7 mouse cellular contexts compared by ENCODE assay signal in the genomic region with DNA sequence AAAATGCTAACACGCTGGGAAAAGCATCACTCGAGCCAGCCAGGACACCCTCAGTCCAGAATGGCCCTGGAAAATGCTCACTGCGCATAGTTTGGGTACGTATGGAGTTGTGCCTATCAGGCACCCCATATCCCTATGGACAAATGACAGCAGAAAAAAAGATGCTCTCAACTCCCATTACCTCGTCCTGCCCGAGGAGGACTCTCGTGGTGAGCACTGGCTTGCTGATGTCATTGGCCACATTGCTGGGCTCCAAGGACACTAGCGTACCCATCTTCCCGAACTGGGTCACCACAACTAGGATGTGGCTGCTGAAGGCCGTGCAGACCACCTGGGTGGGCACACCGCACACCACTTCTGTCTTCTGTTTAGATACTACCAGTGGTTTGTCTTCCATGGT. TPM values are rescaled to one million over a fixed set of nuclear protein-coding genes. Genes with fewer than 3 reads are reported as not detected.
A peak's percentile ranks its signal among the peaks of the same experiment; 100 is the strongest.
DNase-seq lines count a peak whose midpoint lies in the region; ATAC-seq and TF ChIP-seq lines count a peak whose summit lies in the region.

No protein-coding gene starts in this region.

- H3K9ac ChIP-seq in neural tube, embryonic 11.5 days (ENCODE audit: low read length), result peak overlapping the region; percentile 86
- H3K9ac ChIP-seq in forebrain, embryonic 12.5 days, result peak overlapping the region; percentile 87
- peak overlapping the region; percentile 84 for H3K9ac ChIP-seq in limb, embryonic 14.5 days (ENCODE audit: low read depth, low read length, severe bottlenecking)
- H3K9ac ChIP-seq in stomach, embryonic 15.5 days, result peak overlapping the region; percentile 84

- peak; percentile 21; the same call in 1 of the 2 replicates for ATAC-seq in neural tube, embryonic 11.5 days (ENCODE audit: insufficient read depth, low FRiP score, low TSS enrichment)
- ATAC-seq in forebrain, embryonic 12.5 days (ENCODE audit: low FRiP score), result peak; percentile 45; the same call in 1 of the 2 replicates
- no peak for ATAC-seq in limb, embryonic 14.5 days (ENCODE audit: low FRiP score, low read depth)
- ATAC-seq in stomach, embryonic 15.5 days (ENCODE audit: insufficient read depth, low FRiP score, low read depth), result no peak

- peak overlapping the region; percentile 95 for H3K4me2 ChIP-seq in neural tube, embryonic 11.5 days (ENCODE audit: low read depth)
- H3K4me2 ChIP-seq in forebrain, embryonic 12.5 days, result peak overlapping the region; percentile 77
- H3K4me2 ChIP-seq in limb, embryonic 14.5 days (replicated peaks; ENCODE audit: low read depth, low read length, severe bottlenecking), result peak overlapping the region; percentile 94
- H3K4me2 ChIP-seq in stomach, embryonic 15.5 days, result peak overlapping the region; percentile 86

- H3K27ac ChIP-seq in neural tube, embryonic 11.5 days (ENCODE audit: low read depth, low read length), result no peak overlapping the region
- peak overlapping the region; percentile 83; the same call in 1 of the 2 replicates for H3K27ac ChIP-seq in forebrain, embryonic 12.5 days
- H3K27ac ChIP-seq in limb, embryonic 14.5 days (replicated peaks; ENCODE audit: low read depth, low read length), result no peak overlapping the region
- H3K27ac ChIP-seq in stomach, embryonic 15.5 days, result no peak overlapping the region

- 49% methylated on average over 11 of the region's 11 CpGs for WGBS in neural tube, embryonic 11.5 days
- 51% methylated on average over 11 of the region's 11 CpGs for WGBS in forebrain, embryonic 12.5 days
- 30% methylated on average over 11 of the region's 11 CpGs for WGBS in limb, embryonic 14.5 days
- 30% methylated on average over 11 of the region's 11 CpGs for WGBS in stomach, embryonic 15.5 days

- H3K36me3 ChIP-seq in neural tube, embryonic 11.5 days (ENCODE audit: control insufficient read depth, insufficient read depth, low read length), result peaks cover 5% of the 10 kb centered on the region
- peaks cover 28% of the 10 kb centered on the region for H3K36me3 ChIP-seq in forebrain, embryonic 12.5 days (replicated peaks)
- peaks cover 28% of the 10 kb centered on the region for H3K36me3 ChIP-seq in limb, embryonic 14.5 days (ENCODE audit: control insufficient read depth, insufficient read depth, low read length)
- H3K36me3 ChIP-seq in stomach, embryonic 15.5 days, result peaks cover 15% of the 10 kb centered on the region; the same call in 1 of the 2 replicates

- H3K4me3 ChIP-seq in neural tube, embryonic 11.5 days (ENCODE audit: low read depth, low read length), result peak overlapping the region; percentile 90
- peak overlapping the region; percentile 81 for H3K4me3 ChIP-seq in forebrain, embryonic 12.5 days (replicated peaks)
- peak overlapping the region; percentile 82 for H3K4me3 ChIP-seq in limb, embryonic 14.5 days (replicated peaks; ENCODE audit: low read length)
- peak overlapping the region; percentile 82 for H3K4me3 ChIP-seq in stomach, embryonic 15.5 days (replicated peaks)

- no peaks in the 10 kb centered on the region for H3K27me3 ChIP-seq in neural tube, embryonic 11.5 days (ENCODE audit: control insufficient read depth, insufficient read depth, low read length)
- 0 out of 2 replicates have a peak, but pooled peaks cover 3% of the 10 kb centered on the region for H3K27me3 ChIP-seq in forebrain, embryonic 12.5 days
- H3K27me3 ChIP-seq in limb, embryonic 14.5 days (ENCODE audit: control insufficient read depth, insufficient read depth, low read length), result no peaks in the 10 kb centered on the region
- H3K27me3 ChIP-seq in stomach, embryonic 15.5 days (replicated peaks), result no peaks in the 10 kb centered on the region

- no peak for DNase-seq in neural tube, embryonic 11.5 days (ENCODE audit: low spot score)
- DNase-seq in neural tube, embryonic 10.5 days (ENCODE audit: extremely low spot score, low spot score), result no peak
- no peak for DNase-seq in limb, embryonic 14.5 days (ENCODE audit: low spot score)
- no peak for DNase-seq in thymus, postnatal 14 days
- no peak for DNase-seq in kidney, adult 9 months

- H3K4me1 ChIP-seq in neural tube, embryonic 11.5 days (ENCODE audit: control insufficient read depth, insufficient read depth, low read length), result peaks cover 9% of the 10 kb centered on the region
- peaks cover 14% of the 10 kb centered on the region for H3K4me1 ChIP-seq in forebrain, embryonic 12.5 days
- peaks cover 11% of the 10 kb centered on the region; the same call in 1 of the 2 replicates for H3K4me1 ChIP-seq in limb, embryonic 14.5 days (ENCODE audit: control insufficient read depth, insufficient read depth, low read length)
- peaks cover 9% of the 10 kb centered on the region for H3K4me1 ChIP-seq in stomach, embryonic 15.5 days

- no peak for TF ChIP-seq POLR2A in limb, embryonic 14.5 days (IDR thresholded peaks at IDR 0.05; ENCODE audit: borderline replicate concordance, extremely low read depth, insufficient read depth, insufficient read length)

- no peaks in the 10 kb centered on the region for H3K9me3 ChIP-seq in neural tube, embryonic 11.5 days (ENCODE audit: control insufficient read depth, low read length)
- no peaks in the 10 kb centered on the region for H3K9me3 ChIP-seq in forebrain, embryonic 12.5 days
- H3K9me3 ChIP-seq in limb, embryonic 14.5 days (ENCODE audit: control insufficient read depth, low read length), result no peaks in the 10 kb centered on the region
- no peaks in the 10 kb centered on the region for H3K9me3 ChIP-seq in stomach, embryonic 15.5 days

RNA-seq across cellular contexts. Expression of gene Gm26938, which starts 0.3 kb away (rescaled TPM):
- 0.41 TPM in 1 of 2 replicates, not detected in the other for polyA plus RNA-seq in neural tube, embryonic 11.5 days (2014; fragmentation: Nextera tagmentation; extraction: Ambion mirVana)
- polyA plus RNA-seq in forebrain, embryonic 12.5 days (2016; fragmentation: Nextera tagmentation; extraction: Ambion mirVana), result 0.76 TPM in 1 of 2 replicates, not detected in the other
- polyA plus RNA-seq in limb, embryonic 14.5 days (2012; rRNA removed), result not detected in 2 replicates
- polyA plus RNA-seq in limb, embryonic 14.5 days (2014; fragmentation: Nextera tagmentation; extraction: Ambion mirVana), result not detected in 2 replicates
- polyA plus RNA-seq in stomach, embryonic 15.5 days (2015; fragmentation: Nextera tagmentation; extraction: Ambion mirVana), result not detected in 2 replicates

RNA-seq across cellular contexts. Expression of gene Psmg3, which starts 0.7 kb away (rescaled TPM):
- polyA plus RNA-seq in neural tube, embryonic 11.5 days (2014; fragmentation: Nextera tagmentation; extraction: Ambion mirVana), result 71.9 and 79.8 TPM in 2 replicates
- polyA plus RNA-seq in forebrain, embryonic 12.5 days (2016; fragmentation: Nextera tagmentation; extraction: Ambion mirVana), result 72.5 and 75.8 TPM in 2 replicates
- polyA plus RNA-seq in limb, embryonic 14.5 days (2012; rRNA removed), result 47.8 and 51.8 TPM in 2 replicates
- 65.6 and 69.0 TPM in 2 replicates for polyA plus RNA-seq in limb, embryonic 14.5 days (2014; fragmentation: Nextera tagmentation; extraction: Ambion mirVana)
- polyA plus RNA-seq in stomach, embryonic 15.5 days (2015; fragmentation: Nextera tagmentation; extraction: Ambion mirVana), result 73.5 and 74.9 TPM in 2 replicates

RNA-seq across cellular contexts. Expression of gene Tmem184a, which starts 6.2 kb away (rescaled TPM):
- polyA plus RNA-seq in neural tube, embryonic 11.5 days (2014; fragmentation: Nextera tagmentation; extraction: Ambion mirVana), result 0.70 and 1.0 TPM in 2 replicates
- 0.54 and 0.85 TPM in 2 replicates for polyA plus RNA-seq in forebrain, embryonic 12.5 days (2016; fragmentation: Nextera tagmentation; extraction: Ambion mirVana)
- 4.8 and 5.9 TPM in 2 replicates for polyA plus RNA-seq in limb, embryonic 14.5 days (2012; rRNA removed)
- 5.7 and 6.1 TPM in 2 replicates for polyA plus RNA-seq in limb, embryonic 14.5 days (2014; fragmentation: Nextera tagmentation; extraction: Ambion mirVana)
- 27.8 and 32.3 TPM in 2 replicates for polyA plus RNA-seq in stomach, embryonic 15.5 days (2015; fragmentation: Nextera tagmentation; extraction: Ambion mirVana)

RNA-seq across cellular contexts. Expression of gene Mafk, which starts 34.6 kb away (rescaled TPM):
- 7.0 and 8.3 TPM in 2 replicates for polyA plus RNA-seq in neural tube, embryonic 11.5 days (2014; fragmentation: Nextera tagmentation; extraction: Ambion mirVana)
- polyA plus RNA-seq in forebrain, embryonic 12.5 days (2016; fragmentation: Nextera tagmentation; extraction: Ambion mirVana), result 11.4 and 12.0 TPM in 2 replicates
- polyA plus RNA-seq in limb, embryonic 14.5 days (2012; rRNA removed), result 6.7 and 7.3 TPM in 2 replicates
- polyA plus RNA-seq in limb, embryonic 14.5 days (2014; fragmentation: Nextera tagmentation; extraction: Ambion mirVana), result 6.2 and 6.6 TPM in 2 replicates
- polyA plus RNA-seq in stomach, embryonic 15.5 days (2015; fragmentation: Nextera tagmentation; extraction: Ambion mirVana), result 16.1 and 18.3 TPM in 2 replicates

RNA-seq across cellular contexts. Expression of gene Ints1, which starts 50.5 kb away (rescaled TPM):
- polyA plus RNA-seq in neural tube, embryonic 11.5 days (2014; fragmentation: Nextera tagmentation; extraction: Ambion mirVana), result 33.4 and 35.9 TPM in 2 replicates
- 37.7 and 40.8 TPM in 2 replicates for polyA plus RNA-seq in forebrain, embryonic 12.5 days (2016; fragmentation: Nextera tagmentation; extraction: Ambion mirVana)
- polyA plus RNA-seq in limb, embryonic 14.5 days (2012; rRNA removed), result 50.1 and 69.3 TPM in 2 replicates
- 35.5 and 37.9 TPM in 2 replicates for polyA plus RNA-seq in limb, embryonic 14.5 days (2014; fragmentation: Nextera tagmentation; extraction: Ambion mirVana)
- 19.2 and 21.3 TPM in 2 replicates for polyA plus RNA-seq in stomach, embryonic 15.5 days (2015; fragmentation: Nextera tagmentation; extraction: Ambion mirVana)

Comparison
In these comparisons a context has a peak if more than half of its experiments do, and no peak if none do; other contexts are left out.
1. ATAC-seq: peak in neural tube, embryonic 11.5 days (single experiment) and forebrain, embryonic 12.5 days (single experiment); none in limb, embryonic 14.5 days (single experiment) and stomach, embryonic 15.5 days (single experiment).
2. Peak in every context shown above with its lines, with median percentiles within 50 percentile points of each other: H3K4me2 ChIP-seq, H3K4me3 ChIP-seq and H3K9ac ChIP-seq.